Mouse (Mus musculus) midbrain, embryonic 12.5 days (tissue): Measurements from ENCODE around the gene Ccl2. TPM values are rescaled to one million over a fixed set of nuclear protein-coding genes. Genes with fewer than 3 reads are reported as not detected.

ENCODE experiments used
- ATAC-seq: fragments of 200-750 bp; cut with Nextera tagmentation; 2 replicates; pipeline ENCODE4 v1.8.0; 2017; ENCODE audit warnings: low read depth, moderate TSS enrichment, moderate library complexity; ENCODE audit not compliant: low FRiP score
- H3K27ac ChIP-seq: fragments of 300-500 bp; sonication (generic); replicated peaks from 2 replicates; pipeline ENCODE4 v1.5.1; 2016; ENCODE audit warnings: mild to moderate bottlenecking
- H3K27me3 ChIP-seq: fragments of 300-500 bp; sonication (generic); 2 replicates; pipeline ENCODE4 v1.6.1; 2016; ENCODE audit warnings: mild to moderate bottlenecking
- H3K36me3 ChIP-seq: fragments of 300-500 bp; sonication (generic); 2 replicates; pipeline ENCODE4 v1.6.1; 2016
- H3K4me1 ChIP-seq: fragments of 300-500 bp; sonication (generic); 2 replicates; pipeline ENCODE4 v1.6.1; 2016
- H3K4me2 ChIP-seq: fragments of 300-500 bp; sonication (generic); replicated peaks from 2 replicates; pipeline ENCODE4 v1.6.1; 2016; ENCODE audit warnings: mild to moderate bottlenecking, moderate library complexity
- H3K4me3 ChIP-seq: fragments of 300-500 bp; sonication (generic); 2 replicates; pipeline ENCODE4 v1.5.1; 2016; ENCODE audit warnings: mild to moderate bottlenecking
- H3K9ac ChIP-seq: fragments of 300-500 bp; sonication (generic); replicated peaks from 2 replicates; pipeline ENCODE4 v1.6.1; 2016; ENCODE audit warnings: mild to moderate bottlenecking, moderate library complexity
- H3K9me3 ChIP-seq: fragments of 300-500 bp; sonication (generic); 2 replicates; pipeline ENCODE4 v1.6.1; 2016; ENCODE audit warnings: mild to moderate bottlenecking
- WGBS: fragments of 180-500 bp; shearing (Covaris S2); methylation state at CpG from one replicate; pipeline ENCODE4 v1.1.7; 2016; 5-methylcytosine and 5-hydroxymethylcytosine counted together
- polyA plus RNA-seq: library from polyadenylated mRNA; unstranded; fragments of >200 nt; fragmentation: Nextera tagmentation; extraction: Ambion mirVana; gene quantifications from 2 replicates; pipeline ENCODE4 v1.2.1, GENCODE M21; 2016

Gene Ccl2
- polyA plus RNA-seq, 1 experiment from 2014 or later = 0.82 TPM

GRCm38 (mm10) chr11:82073686-82074085 is 38.3 kb downstream of the Ccl2 start:
- H3K4me3 ChIP-seq = no peak overlapping the region
- no peaks in the 10 kb centered on the region for H3K9me3 ChIP-seq
- no peaks in the 10 kb centered on the region for H3K4me1 ChIP-seq
- H3K4me2 ChIP-seq = no peak overlapping the region
- 91% methylated on average over 3 of the region's 3 CpGs for WGBS
- no peaks in the 10 kb centered on the region for H3K36me3 ChIP-seq
- ATAC-seq = no peak
- no peak overlapping the region for H3K9ac ChIP-seq
- no peaks in the 10 kb centered on the region for H3K27me3 ChIP-seq
- H3K27ac ChIP-seq = no peak overlapping the region

GRCm38 (mm10) chr11:82077031-82077430 is 41.7 kb downstream of the Ccl2 start:
- no peaks in the 10 kb centered on the region for H3K36me3 ChIP-seq
- H3K4me1 ChIP-seq = no peaks in the 10 kb centered on the region
- H3K9ac ChIP-seq = no peak overlapping the region
- no peak overlapping the region for H3K27ac ChIP-seq
- H3K9me3 ChIP-seq = no peaks in the 10 kb centered on the region
- ATAC-seq = no peak
- H3K4me2 ChIP-seq = no peak overlapping the region
- no peak overlapping the region for H3K4me3 ChIP-seq
- WGBS = 73% methylated on average over 3 of the region's 3 CpGs
- H3K27me3 ChIP-seq = no peaks in the 10 kb centered on the region

GRCm38 (mm10) chr11:82078136-82078730 is 42.9 kb downstream of the Ccl2 start:
- no peak overlapping the region for H3K4me2 ChIP-seq
- no peaks in the 10 kb centered on the region for H3K4me1 ChIP-seq
- ATAC-seq = no peak
- no peaks in the 10 kb centered on the region for H3K9me3 ChIP-seq
- no peaks in the 10 kb centered on the region for H3K36me3 ChIP-seq
- no peak overlapping the region for H3K27ac ChIP-seq
- no peaks in the 10 kb centered on the region for H3K27me3 ChIP-seq
- H3K9ac ChIP-seq = no peak overlapping the region
- H3K4me3 ChIP-seq = no peak overlapping the region

- no peak overlapping the region for H3K4me3 ChIP-seq
- no peak overlapping the region for H3K9ac ChIP-seq
- H3K4me1 ChIP-seq = no peaks in the 10 kb centered on the region
- no peaks in the 10 kb centered on the region for H3K27me3 ChIP-seq
- H3K27ac ChIP-seq = no peak overlapping the region
- no peaks in the 10 kb centered on the region for H3K9me3 ChIP-seq
- H3K4me2 ChIP-seq = no peak overlapping the region
- 81% methylated on average over 3 of the region's 3 CpGs for WGBS
- no peaks in the 10 kb centered on the region for H3K36me3 ChIP-seq
- no peak for ATAC-seq
These were observed 45.5 kb downstream of the Ccl2 start for GRCm38 (mm10) chr11:82080865-82081264.

GRCm38 (mm10) chr11:82084360-82084759 is 49.0 kb downstream of the Ccl2 start:
- no peak overlapping the region for H3K27ac ChIP-seq
- no peak overlapping the region for H3K4me2 ChIP-seq
- WGBS = 95% methylated on average over 3 of the region's 3 CpGs
- H3K9ac ChIP-seq = no peak overlapping the region
- H3K9me3 ChIP-seq = no peaks in the 10 kb centered on the region
- H3K36me3 ChIP-seq = no peaks in the 10 kb centered on the region
- no peak for ATAC-seq
- no peak overlapping the region for H3K4me3 ChIP-seq
- H3K27me3 ChIP-seq = no peaks in the 10 kb centered on the region
- no peaks in the 10 kb centered on the region for H3K4me1 ChIP-seq

Other genes starting within 250 kb of the Ccl2 start
- 0.46 and 0.52 TPM in 2 replicates for gene 5530401A14Rik, start 174.9 kb upstream of the Ccl2 start, polyA plus RNA-seq
- gene Asic2, start 67.1 kb upstream of the Ccl2 start, polyA plus RNA-seq = 3.1 and 3.5 TPM in 2 replicates
- gene Gm17268, start 3.0 kb downstream of the Ccl2 start, polyA plus RNA-seq = not detected in 2 replicates
- 0.60 and 1.8 TPM in 2 replicates for gene Ccl7, start 10.1 kb downstream of the Ccl2 start, polyA plus RNA-seq
- gene Ccl11, start 22.3 kb downstream of the Ccl2 start, polyA plus RNA-seq = not detected in 2 replicates
- gene Ccl12, start 66.3 kb downstream of the Ccl2 start, polyA plus RNA-seq = 0.61 and 1.8 TPM in 2 replicates
- not detected in 2 replicates for gene Ccl8, start 79.6 kb downstream of the Ccl2 start, polyA plus RNA-seq